Mouse (Mus musculus) CD8-positive naive resting alpha-beta T cell, adult 2 months (primary cell): ENCODE data around the gene Nek1.
"Not testable (repeated sequence)": the region's sequence is repeated elsewhere in the genome, so short reads cannot be mapped to it uniquely, and the experiment has no call there.

Experiments used
- DNase-seq, 2 experiments: peaks; one replicate each; pipeline ENCODE4 v3.0.0; 2022; ENCODE audit warnings: low read depth in 2 of 2, low spot score in 2 of 2

The Nek1 gene

DNA sequence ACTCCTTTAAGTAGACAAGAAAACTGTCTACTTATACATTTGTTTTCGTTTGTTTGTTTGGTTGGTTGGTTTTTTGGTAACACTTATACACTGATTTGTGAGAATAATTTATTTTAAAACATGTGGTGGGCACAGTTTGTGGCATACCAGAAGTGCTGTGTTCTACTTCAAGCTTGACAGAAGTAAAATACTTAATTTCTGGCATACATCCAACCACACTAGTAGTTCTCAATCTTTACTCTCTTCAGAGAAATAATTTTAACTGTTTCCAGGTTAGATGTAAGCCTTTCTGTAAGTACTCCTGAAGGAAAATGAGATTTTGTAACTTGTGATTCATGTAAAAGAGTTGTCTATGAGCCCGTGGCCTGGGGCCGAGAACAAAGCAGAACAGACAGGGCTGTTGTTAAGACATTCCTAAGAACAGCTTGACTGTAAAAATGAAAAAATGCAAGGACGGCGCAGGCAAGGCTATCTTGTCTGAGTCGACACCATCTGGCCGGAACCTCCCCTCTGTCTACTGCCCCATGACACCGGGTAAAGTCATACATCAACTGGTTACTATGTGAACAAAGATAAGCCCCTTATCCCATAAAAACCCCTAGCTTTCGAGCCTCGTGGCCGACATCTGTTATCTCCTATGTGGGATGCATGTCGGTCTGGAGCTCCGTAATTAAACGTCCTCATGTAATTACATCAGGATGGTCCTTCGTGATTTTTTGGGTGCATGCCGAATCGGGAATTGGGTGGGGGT is 8.6 kb upstream of the Nek1 start:
- not testable (repeated sequence) for DNase-seq

- DNase-seq, result no peak
Measured at GRCm38 (mm10) chr8:60992561-60992909, 460 bp upstream of the Nek1 start.

GRCm38 (mm10) chr8:60993639-60993986 is 618 bp downstream of the Nek1 start:
- DNase-seq, result no peak

GRCm38 (mm10) chr8:60996468-60996867 is 3.5 kb downstream of the Nek1 start:
- no peak for DNase-seq

GRCm38 (mm10) chr8:61041951-61042350 is 49.0 kb downstream of the Nek1 start:
- peak in 1 of 2 experiments; percentile 28 for DNase-seq

DNA sequence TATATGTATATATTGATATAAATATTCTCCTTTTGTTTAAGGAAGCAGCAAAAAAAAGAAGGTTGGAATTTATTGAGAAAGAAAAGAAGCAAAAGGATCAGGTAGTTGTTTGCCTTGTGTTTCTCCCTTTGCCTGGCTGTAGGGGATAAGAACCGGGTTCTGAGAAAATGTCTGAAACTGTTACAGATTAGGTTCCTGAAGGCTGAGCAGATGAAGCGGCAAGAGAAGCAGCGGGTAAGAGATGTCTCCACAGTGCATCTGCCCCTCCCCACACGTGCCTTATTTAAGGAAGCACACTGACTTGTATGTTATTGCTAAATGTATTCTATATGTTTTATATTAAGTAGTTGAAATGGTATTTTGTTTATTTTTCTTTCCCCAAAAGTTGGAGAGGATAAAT is 50.9 kb downstream of the Nek1 start:
- no peak for DNase-seq

- DNase-seq, result no peak
Measured at GRCm38 (mm10) chr8:61046816-61047215, 53.8 kb downstream of the Nek1 start.

GRCm38 (mm10) chr8:61053017-61053416 is 60.0 kb downstream of the Nek1 start:
- DNase-seq, result no peak

DNA sequence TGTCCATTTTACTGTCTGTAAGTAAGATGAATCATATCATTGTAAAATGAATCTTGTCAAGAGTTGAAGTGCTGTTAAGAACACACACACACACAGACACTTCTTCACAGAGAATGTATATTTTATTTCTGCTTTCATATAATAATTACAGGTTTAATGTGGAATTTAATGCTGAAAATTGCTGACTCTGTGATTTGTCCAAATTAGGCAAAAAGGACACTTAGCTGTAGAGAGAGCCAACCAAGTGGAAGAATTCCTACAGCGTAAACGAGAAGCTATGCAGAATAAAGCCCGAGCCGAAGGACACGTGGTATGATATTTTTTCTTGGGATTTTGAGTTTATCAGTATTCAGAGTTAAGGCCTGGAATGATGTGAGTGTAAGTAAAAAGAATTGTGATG is 61.3 kb downstream of the Nek1 start:
- no peak for DNase-seq

- DNase-seq, result no peak
Measured at GRCm38 (mm10) chr8:61056997-61057396, 64.0 kb downstream of the Nek1 start.

- no peak for DNase-seq
Measured at GRCm38 (mm10) chr8:61059143-61059542, 66.1 kb downstream of the Nek1 start.

- DNase-seq, result no peak
Measured at GRCm38 (mm10) chr8:61060412-61060811, 67.4 kb downstream of the Nek1 start.

GRCm38 (mm10) chr8:61075059-61075458 is 82.1 kb downstream of the Nek1 start:
- no peak for DNase-seq

GRCm38 (mm10) chr8:61110496-61110895 is 117.5 kb downstream of the Nek1 start:
- no peak for DNase-seq

- DNase-seq, result no peak
Measured at GRCm38 (mm10) chr8:61111940-61112339, 118.9 kb downstream of the Nek1 start.

DNA sequence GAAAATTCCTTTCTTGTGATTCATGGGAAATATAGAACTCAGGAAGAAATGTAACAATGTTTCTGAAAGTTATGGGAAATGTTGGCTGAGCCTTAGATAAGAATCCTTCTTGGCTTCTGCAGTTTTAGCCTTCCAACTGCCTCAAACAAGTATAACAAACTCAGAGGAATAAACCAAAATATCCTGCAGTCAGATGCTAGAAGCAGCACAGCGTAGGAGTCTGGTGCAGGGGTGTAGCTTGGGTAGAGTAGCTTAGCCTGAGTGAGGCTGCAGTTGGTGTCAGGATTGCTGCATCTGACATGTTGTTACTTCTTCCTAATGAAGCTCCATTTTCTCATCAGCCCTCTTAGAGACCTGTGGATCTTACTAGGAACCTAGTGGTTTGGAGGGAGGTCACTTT is 128.6 kb downstream of the Nek1 start:
- no peak for DNase-seq

GRCm38 (mm10) chr8:61127299-61127861 is 134.4 kb downstream of the Nek1 start:
- no peak for DNase-seq

DNA sequence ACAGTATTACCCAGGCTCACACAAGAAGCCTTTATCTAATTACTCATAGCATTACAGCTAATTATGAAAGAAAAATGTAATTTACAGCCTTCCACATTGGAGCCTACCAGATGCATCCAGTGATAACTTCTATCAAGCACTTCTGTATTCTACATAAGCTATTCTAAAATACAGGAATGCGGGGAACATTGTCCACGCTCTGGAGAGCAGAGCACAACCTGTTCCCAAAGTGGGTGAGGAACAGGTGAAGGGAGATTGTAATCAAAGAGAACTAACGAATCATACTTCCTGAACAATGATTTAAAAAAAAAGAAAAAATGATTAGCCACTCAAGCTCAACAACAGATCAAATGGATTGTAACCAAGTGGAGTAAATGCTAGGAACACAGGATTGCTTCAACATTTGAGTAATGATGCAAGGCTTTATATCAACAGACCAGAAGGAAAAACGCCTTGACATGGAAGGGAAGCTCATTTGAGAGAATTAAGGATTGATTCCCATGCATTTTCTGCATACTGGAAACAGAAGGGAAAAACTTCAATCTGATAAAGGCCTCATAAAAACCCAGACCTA is 139.7 kb downstream of the Nek1 start:
- DNase-seq, result no peak

GRCm38 (mm10) chr8:61141869-61142268 is 148.9 kb downstream of the Nek1 start:
- no peak for DNase-seq

GRCm38 (mm10) chr8:61142302-61142701 is 149.3 kb downstream of the Nek1 start:
- no peak for DNase-seq

DNA sequence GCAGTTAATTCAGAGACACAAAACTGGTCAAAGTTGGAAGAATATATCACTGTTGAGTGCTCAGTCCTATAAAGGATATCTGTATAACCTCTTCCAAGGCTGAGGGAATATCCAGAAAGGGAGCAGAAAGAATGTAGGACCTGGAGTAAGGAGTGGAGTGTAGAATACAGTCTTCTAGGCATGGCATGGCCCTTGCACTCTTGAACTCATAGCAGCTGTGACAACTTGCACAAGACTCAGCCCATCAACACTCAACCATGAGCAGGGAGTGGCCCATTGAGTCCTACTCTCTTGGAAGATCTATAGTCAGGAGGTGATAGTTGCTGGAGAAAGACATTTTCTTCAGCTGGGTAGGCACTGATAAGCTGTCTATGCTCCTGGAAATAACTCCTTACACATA is 149.8 kb downstream of the Nek1 start:
- DNase-seq, result no peak

DNA sequence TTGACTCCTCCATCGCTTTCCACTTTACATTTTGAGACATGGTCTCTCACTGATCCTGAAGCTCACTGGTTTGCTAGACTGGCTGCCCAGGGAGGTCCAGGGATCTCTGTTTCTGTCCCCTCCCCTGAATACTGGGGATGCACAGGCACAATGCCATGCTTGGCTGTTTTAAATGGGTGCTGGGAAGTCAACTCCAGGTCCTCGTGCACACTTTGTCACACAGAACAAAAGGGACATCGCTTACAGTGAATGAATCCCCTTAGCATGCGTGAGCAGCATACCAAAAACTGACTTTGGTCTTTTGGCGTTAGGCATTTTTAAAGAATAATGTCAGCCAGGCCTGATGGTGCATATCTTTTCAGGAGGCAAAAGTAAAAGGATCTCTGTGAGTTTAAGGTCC is 155.7 kb downstream of the Nek1 start:
- DNase-seq, result no peak

- DNase-seq, result no peak
Measured at GRCm38 (mm10) chr8:61150596-61150995, 157.6 kb downstream of the Nek1 start.
